Mouse (Mus musculus) heart, embryonic 16.5 days (tissue): ENCODE data around the gene Mlh3. TPM values are rescaled to one million over a fixed set of nuclear protein-coding genes. Genes with fewer than 3 reads are reported as not detected.
"Not testable (repeated sequence)": the region's sequence is repeated elsewhere in the genome, so short reads cannot be mapped to it uniquely, and the experiment has no call there.

Source experiments
- ATAC-seq: fragments of 200-750 bp; cut with Nextera tagmentation; replicated peaks from 2 replicates; pipeline ENCODE4 v1.8.0; 2017; ENCODE audit warnings: moderate number of reproducible peaks; ENCODE audit not compliant: insufficient read depth, low FRiP score; ENCODE audit errors: extremely low read depth
- H3K27ac ChIP-seq: fragments of 300-500 bp; sonication (generic); 2 replicates; pipeline ENCODE4 v1.5.1; 2014; ENCODE audit warnings: mild to moderate bottlenecking, low read length, control low read depth, moderate library complexity
- H3K27me3 ChIP-seq: fragments of 300-500 bp; sonication (generic); 2 replicates; pipeline ENCODE4 v1.6.1; 2014; ENCODE audit warnings: low read length, mixed read lengths; ENCODE audit not compliant: control insufficient read depth, insufficient read depth
- H3K36me3 ChIP-seq: fragments of 300-500 bp; sonication (generic); 2 replicates; pipeline ENCODE4 v1.6.1; 2014; ENCODE audit not compliant: control insufficient read depth, insufficient read depth
- H3K4me1 ChIP-seq: fragments of 300-500 bp; sonication (generic); 2 replicates; pipeline ENCODE4 v1.6.1; 2014; ENCODE audit warnings: low read length, mixed read lengths; ENCODE audit not compliant: control insufficient read depth, insufficient read depth
- H3K4me2 ChIP-seq: fragments of 300-500 bp; sonication (generic); 2 replicates; pipeline ENCODE4 v1.6.1; 2014; ENCODE audit warnings: low read depth, mild to moderate bottlenecking, control low read depth, low read length
- H3K4me3 ChIP-seq: fragments of 300-500 bp; sonication (generic); 2 replicates; pipeline ENCODE4 v1.5.1; 2014; ENCODE audit warnings: mild to moderate bottlenecking, control low read depth, low read length
- H3K9ac ChIP-seq: fragments of 300-500 bp; sonication (generic); 2 replicates; pipeline ENCODE4 v1.6.1; 2014; ENCODE audit warnings: low read length, control low read depth
- H3K9me3 ChIP-seq: fragments of 300-500 bp; sonication (generic); replicated peaks from 2 replicates; pipeline ENCODE4 v1.6.1; 2016; ENCODE audit warnings: low read length; ENCODE audit not compliant: control insufficient read depth
- WGBS: fragments of 180-500 bp; shearing (Covaris S2); extraction: QIAGEN DNeasy Blood & Tissue Kit; methylation state at CpG from one replicate; pipeline ENCODE4 v1.1.7; 2014; 5-methylcytosine and 5-hydroxymethylcytosine counted together
- polyA plus RNA-seq: library from polyadenylated mRNA; unstranded; fragments of >200 nt; fragmentation: Nextera tagmentation; extraction: Ambion mirVana; gene quantifications from 2 replicates; pipeline ENCODE4 v1.2.1, GENCODE M21; 2015

Gene Mlh3
- polyA plus RNA-seq, 1 experiment from 2014 or later = 6.4 TPM

DNA sequence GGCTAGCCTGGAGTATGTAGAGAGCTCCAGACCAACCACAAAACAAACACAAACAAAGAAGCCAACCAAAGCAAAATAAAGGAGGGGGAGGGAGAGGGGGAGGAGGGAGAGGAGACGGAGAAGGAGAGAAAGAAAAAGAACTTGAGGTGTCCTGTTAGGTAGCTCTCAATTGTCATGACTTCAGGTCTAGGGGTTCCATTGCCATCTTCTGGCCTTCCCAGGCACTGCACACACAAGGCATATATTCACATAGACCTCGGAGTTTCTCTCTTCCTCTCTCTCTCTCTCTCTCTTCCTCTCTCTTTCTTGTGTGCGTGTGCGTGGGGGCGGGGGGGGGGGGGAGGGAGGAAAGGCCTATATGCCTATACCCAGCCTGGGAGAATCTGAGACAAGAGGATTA lies 16.5 kb upstream of the Mlh3 start:
- no peak for ATAC-seq
- Histone ChIP-seq H3K4me3 (no peak overlapping the region), H3K4me2 (no peak overlapping the region), H3K27ac (no peak overlapping the region), H3K27me3 (peaks cover 2% of the 10 kb centered on the region; the same call in 1 of the 2 replicates), H3K4me1 (peaks cover 8% of the 10 kb centered on the region; the same call in 1 of the 2 replicates), H3K9me3 (no peaks in the 10 kb centered on the region), H3K9ac (no peak overlapping the region), H3K36me3 (no peaks in the 10 kb centered on the region)
- WGBS = 38% methylated on average over 3 of the region's 5 CpGs

DNA sequence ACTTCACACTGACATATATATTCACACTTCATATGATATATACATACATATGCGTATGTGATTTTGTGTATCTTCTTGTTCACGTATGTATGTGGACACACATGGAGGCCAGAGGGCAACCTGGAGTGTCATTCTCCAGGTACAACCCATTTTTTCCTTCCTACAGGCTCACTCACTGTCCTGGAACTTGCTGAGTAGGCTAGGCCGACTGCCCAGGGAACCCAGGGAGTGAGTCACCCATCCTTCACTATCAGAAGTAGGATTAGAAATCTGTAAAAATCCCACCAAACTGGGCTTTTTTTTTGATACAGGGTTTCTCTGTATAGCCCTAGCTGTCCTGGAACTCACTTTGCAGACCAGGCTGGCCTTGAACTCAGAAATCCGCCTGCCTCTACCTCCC lies 14.6 kb upstream of the Mlh3 start:
- H3K36me3 ChIP-seq = no peaks in the 10 kb centered on the region
- no peak overlapping the region for H3K4me3 ChIP-seq
- no peaks in the 10 kb centered on the region for H3K9me3 ChIP-seq
- WGBS = 85% methylated on average over 4 of the region's 4 CpGs
- peaks cover 8% of the 10 kb centered on the region; the same call in 1 of the 2 replicates for H3K4me1 ChIP-seq
- H3K27me3 ChIP-seq = peaks cover under 1% of the 10 kb centered on the region; the same call in 1 of the 2 replicates
- ATAC-seq = no peak
- no peak overlapping the region for H3K4me2 ChIP-seq
- no peak overlapping the region for H3K9ac ChIP-seq
- H3K27ac ChIP-seq = no peak overlapping the region

DNA sequence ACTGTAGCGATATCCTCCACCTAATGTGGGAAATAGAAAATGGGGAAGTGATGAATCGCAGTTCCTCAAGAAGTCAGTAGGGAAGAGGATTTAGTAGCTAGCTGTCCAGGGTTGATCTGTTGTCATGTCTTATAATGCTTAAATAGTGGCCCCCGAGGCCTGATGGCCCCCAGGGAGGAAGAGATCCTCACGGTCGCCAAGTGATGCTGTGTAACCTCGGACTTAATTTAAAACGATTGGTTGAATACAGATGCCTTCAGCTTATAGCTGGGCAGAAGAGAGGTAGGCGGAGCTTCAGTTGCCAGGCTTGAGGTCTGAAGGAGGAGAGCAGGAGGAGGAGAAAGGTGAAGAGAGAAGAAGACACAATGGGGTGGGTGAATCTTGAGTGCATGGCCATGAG lies 13.9 kb upstream of the Mlh3 start:
- Histone ChIP-seq H3K4me3 (no peak overlapping the region), H3K4me2 (no peak overlapping the region), H3K9me3 (no peaks in the 10 kb centered on the region), H3K27me3 (no peaks in the 10 kb centered on the region), H3K27ac (no peak overlapping the region), H3K4me1 (peaks cover 6% of the 10 kb centered on the region), H3K36me3 (no peaks in the 10 kb centered on the region), H3K9ac (no peak overlapping the region)
- ATAC-seq = no peak
- 63% methylated on average over 8 of the region's 8 CpGs for WGBS

DNA sequence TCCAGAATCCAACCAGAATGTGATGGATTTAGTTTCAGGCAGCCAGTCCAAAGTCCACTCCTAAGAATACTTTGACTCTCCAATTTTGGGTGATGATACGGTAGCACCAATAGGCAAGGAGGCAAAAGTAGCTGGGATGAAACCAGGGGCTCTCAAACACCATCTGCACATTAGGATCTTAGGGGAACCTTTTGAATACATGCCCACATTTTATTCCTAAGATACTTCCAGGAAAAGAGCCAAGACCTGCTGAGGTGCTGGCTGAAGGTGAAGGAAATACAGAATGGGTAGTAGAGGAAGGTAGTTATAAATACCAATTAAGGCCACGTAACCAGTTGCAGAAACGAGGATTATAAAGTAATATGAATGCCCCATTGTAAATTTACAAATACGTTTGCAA lies 11.4 kb upstream of the Mlh3 start:
- not testable (repeated sequence) for H3K27me3 ChIP-seq, H3K9me3 ChIP-seq, H3K4me1 ChIP-seq, H3K27ac ChIP-seq, H3K36me3 ChIP-seq, ATAC-seq, H3K9ac ChIP-seq, H3K4me3 ChIP-seq, H3K4me2 ChIP-seq
- 92% methylated on average over 1 of the region's 4 CpGs for WGBS

DNA sequence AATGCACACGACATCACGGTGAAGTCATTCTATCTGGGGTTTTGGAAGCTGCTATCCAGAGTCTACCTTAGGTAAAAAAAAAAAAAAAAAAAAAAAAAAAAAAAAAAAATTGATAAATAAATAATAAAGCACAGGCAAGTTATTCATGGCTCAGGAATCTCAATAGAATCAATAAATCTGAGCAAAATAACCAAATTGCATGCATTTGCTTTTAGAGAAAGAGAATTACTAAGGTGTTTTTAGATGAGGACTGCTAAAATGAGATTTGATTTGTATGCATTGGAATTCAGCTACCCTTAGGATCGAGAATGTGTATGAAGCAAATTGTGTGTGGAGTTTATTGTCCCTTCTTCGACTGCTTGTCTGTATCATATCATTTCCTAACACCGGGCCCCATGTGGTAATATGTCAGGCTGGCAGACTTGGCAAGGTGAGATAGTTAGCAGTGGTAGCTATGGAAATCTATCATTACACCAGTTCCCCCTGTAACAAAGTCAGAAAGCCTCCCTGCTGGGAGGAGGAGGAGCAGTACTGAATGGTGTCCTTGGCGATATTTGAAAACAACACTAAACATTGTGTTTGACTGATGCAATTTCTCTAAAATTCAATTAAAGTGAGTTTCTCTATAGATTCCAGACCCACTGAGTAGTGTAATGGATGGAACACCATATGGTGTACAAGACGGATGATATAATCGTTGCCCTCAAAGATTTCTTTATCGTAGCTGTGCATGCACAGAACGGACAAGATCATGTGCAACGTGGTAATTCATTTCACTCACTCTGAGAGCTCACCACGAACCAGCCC lies 10.6 kb upstream of the Mlh3 start:
- Histone ChIP-seq H3K4me2 (peak overlapping the region; percentile 75), H3K4me3 (peak overlapping the region; percentile 74), H3K4me1 (peaks cover 3% of the 10 kb centered on the region), H3K27ac (no peak overlapping the region), H3K36me3 (no peaks in the 10 kb centered on the region), H3K27me3 (no peaks in the 10 kb centered on the region), H3K9me3 (no peaks in the 10 kb centered on the region), H3K9ac (no peak overlapping the region)
- ATAC-seq = no peak
- 64% methylated on average over 12 of the region's 12 CpGs for WGBS

DNA sequence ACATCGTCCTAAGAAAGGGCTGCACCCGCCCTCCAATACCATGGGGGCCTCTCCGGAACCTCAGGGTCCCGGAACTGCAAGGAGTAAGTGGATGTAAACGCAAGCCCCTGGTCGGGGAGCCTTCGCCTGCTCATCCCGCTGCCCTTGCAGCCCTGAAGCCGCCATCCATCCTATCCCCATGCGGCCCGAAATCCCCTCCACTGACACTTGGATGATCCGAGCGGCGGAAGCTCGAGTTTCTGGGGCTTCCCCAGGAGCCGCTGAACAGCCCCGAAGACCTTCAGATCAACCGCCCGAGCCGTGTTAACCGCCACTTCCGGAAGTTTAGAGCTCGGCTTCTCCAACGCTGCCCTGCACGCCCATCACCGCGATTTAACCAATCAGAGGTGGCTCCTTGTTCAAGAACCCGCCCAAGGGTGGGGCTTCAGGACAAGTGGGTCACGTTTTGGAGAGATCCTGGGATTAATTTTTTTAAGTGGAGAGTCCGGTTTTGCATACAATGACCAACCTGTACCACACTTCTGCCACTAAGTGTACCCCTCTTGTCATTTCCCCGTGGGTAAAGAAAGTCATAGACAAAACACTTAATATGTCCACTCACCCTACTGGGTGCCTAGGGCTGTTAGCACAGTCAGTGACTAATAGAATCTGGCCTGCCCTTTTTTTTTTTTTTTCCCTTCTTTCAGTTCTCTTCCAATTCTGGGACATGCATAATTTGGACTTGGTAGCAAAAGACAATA lies 9.9 kb upstream of the Mlh3 start:
- peaks cover 3% of the 10 kb centered on the region for H3K4me1 ChIP-seq
- no peaks in the 10 kb centered on the region for H3K36me3 ChIP-seq
- no peaks in the 10 kb centered on the region for H3K9me3 ChIP-seq
- H3K4me2 ChIP-seq = peak overlapping the region; percentile 75
- peak overlapping the region; percentile 76 for H3K27ac ChIP-seq
- peak; percentile 98 for ATAC-seq
- WGBS = under 1% methylated on average over 31 of the region's 31 CpGs
- no peaks in the 10 kb centered on the region for H3K27me3 ChIP-seq
- peak overlapping the region; percentile 88 for H3K9ac ChIP-seq
- H3K4me3 ChIP-seq = peak overlapping the region; percentile 74

DNA sequence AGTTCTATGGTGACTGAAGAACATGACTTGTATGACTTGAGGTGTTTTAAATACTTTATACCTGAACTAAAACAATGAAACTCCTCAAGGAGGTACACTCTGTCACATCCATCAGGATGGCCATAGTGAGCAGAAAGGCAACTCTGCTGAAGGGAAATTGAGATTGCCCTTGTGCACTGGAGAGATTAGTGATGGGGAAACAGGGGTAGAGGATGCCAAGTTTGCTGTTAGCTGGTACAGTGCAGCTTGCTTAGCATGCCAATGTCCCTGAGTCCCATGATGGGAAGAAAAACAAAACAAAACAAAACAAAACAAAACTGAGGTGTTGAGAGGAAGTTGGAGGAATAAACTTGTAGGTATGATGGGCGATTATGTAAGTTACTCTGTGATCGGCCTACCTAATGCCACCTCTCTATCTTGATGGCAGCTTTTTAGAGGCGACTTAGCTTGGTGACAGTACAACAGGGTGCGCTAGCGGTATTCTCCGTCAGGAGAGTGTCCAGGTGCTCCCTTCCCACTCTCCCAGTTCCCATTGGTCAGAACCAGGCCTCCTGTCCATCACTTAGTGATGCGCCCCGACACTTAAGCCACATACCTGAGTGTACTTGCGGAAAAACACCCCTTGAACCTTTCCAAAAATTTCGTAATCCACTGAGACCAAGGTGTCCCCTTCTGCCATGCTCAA lies 9.1 kb upstream of the Mlh3 start:
- H3K4me1 ChIP-seq = peaks cover 3% of the 10 kb centered on the region
- H3K27ac ChIP-seq = peak overlapping the region; percentile 76
- H3K4me3 ChIP-seq = peak overlapping the region; percentile 74
- H3K36me3 ChIP-seq = peaks cover 6% of the 10 kb centered on the region
- ATAC-seq = peak; percentile 39; the same call in 1 of the 2 replicates
- 4% methylated on average over 10 of the region's 10 CpGs for WGBS
- H3K9ac ChIP-seq = peak overlapping the region; percentile 88
- no peaks in the 10 kb centered on the region for H3K27me3 ChIP-seq
- H3K4me2 ChIP-seq = peak overlapping the region; percentile 75
- H3K9me3 ChIP-seq = peaks cover 2% of the 10 kb centered on the region

DNA sequence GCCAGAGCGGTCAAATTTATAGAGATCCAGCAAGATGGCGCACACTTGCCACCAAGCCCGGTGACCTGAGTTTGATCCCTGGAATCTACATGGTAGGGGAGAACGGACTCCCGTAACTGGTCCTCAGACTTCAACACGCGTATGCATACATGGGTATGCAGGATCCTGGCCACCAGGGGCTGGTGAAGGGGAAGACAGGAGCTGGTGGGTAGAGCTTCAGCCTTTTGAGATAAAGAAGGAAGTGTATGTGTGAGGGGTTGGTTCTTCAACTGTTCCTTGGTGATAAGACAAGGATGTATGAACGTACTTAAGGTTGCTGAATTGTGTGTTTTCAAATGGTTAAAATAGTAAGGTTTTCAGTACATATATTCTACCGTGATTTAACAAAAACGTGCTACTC lies 8.5 kb upstream of the Mlh3 start:
- H3K4me1 ChIP-seq = peaks cover 3% of the 10 kb centered on the region
- H3K4me3 ChIP-seq = no peak overlapping the region
- H3K27me3 ChIP-seq = no peaks in the 10 kb centered on the region
- ATAC-seq = no peak
- H3K9ac ChIP-seq = no peak overlapping the region
- no peak overlapping the region for H3K27ac ChIP-seq
- WGBS = 92% methylated on average over 10 of the region's 10 CpGs
- no peak overlapping the region for H3K4me2 ChIP-seq
- peaks cover 7% of the 10 kb centered on the region for H3K36me3 ChIP-seq
- H3K9me3 ChIP-seq = peaks cover 3% of the 10 kb centered on the region
